Mouse (Mus musculus) left cerebral cortex, adult 8-10 months (tissue): ENCODE measurements around the gene AU022252. TPM values are rescaled to one million over a fixed set of nuclear protein-coding genes. Genes with fewer than 3 reads are reported as not detected.
A peak's percentile ranks its signal among the peaks of the same experiment; 100 is the strongest.
"Not testable (repeated sequence)": the region's sequence is repeated elsewhere in the genome, so short reads cannot be mapped to it uniquely, and the experiment has no call there.

Source experiments
- DNase-seq, 2 experiments: peaks; one replicate each; pipeline ENCODE4 v3.0.0; 2022; ENCODE audit warnings: low spot score in 2 of 2
- total RNA-seq, 4 experiments: library from RNA; stranded (reverse); gene quantifications; 2 replicates each; pipeline ENCODE4 v1.2.4; 2022

Gene AU022252
- 10 to 100 TPM; 21.6 to 30.7 (median 28.2) TPM for total RNA-seq

GRCm38 (mm10) chr4:119232410-119233255 lies at the start of gene AU022252, which contains the start of gene P3h1:
AU022252 (minus strand) TSS chr4:119232712.
P3h1 (plus strand) TSS chr4:119232915.
- peak; percentile 98 to 99 for DNase-seq

- not testable (repeated sequence) for DNase-seq
Observed at GRCm38 (mm10) chr4:119278784-119279183, 46.3 kb upstream of the AU022252 start.

- DNase-seq, result no peak
Observed at GRCm38 (mm10) chr4:119275726-119276125, 43.2 kb upstream of the AU022252 start.

GRCm38 (mm10) chr4:119275226-119275625 lies 42.7 kb upstream of the AU022252 start:
- no peak for DNase-seq

GRCm38 (mm10) chr4:119274627-119275026 lies 42.1 kb upstream of the AU022252 start:
- no peak for DNase-seq

- DNase-seq, result no peak
Observed at GRCm38 (mm10) chr4:119266606-119267005, 34.1 kb upstream of the AU022252 start.

- no peak for DNase-seq
Observed at GRCm38 (mm10) chr4:119263459-119263858, 30.9 kb upstream of the AU022252 start.

- no peak for DNase-seq
Observed at GRCm38 (mm10) chr4:119262483-119262882, 30.0 kb upstream of the AU022252 start.

- DNase-seq, result no peak
Observed at GRCm38 (mm10) chr4:119261087-119261713, 28.7 kb upstream of the AU022252 start.

- DNase-seq, result no peak
Observed at GRCm38 (mm10) chr4:119259344-119260254, 27.1 kb upstream of the AU022252 start.

- no peak for DNase-seq
Observed at GRCm38 (mm10) chr4:119257083-119257482, 24.6 kb upstream of the AU022252 start.

GRCm38 (mm10) chr4:119255351-119255750 lies 22.8 kb upstream of the AU022252 start, which contains the start of gene Cldn19:
Cldn19 (plus strand) TSS chr4:119255414.
- no peak for DNase-seq

- peak in 1 of 2 experiments; percentile 61 for DNase-seq
Observed at GRCm38 (mm10) chr4:119254012-119254618, 21.6 kb upstream of the AU022252 start.

- no peak for DNase-seq
Observed at GRCm38 (mm10) chr4:119252025-119252808, 19.7 kb upstream of the AU022252 start.

GRCm38 (mm10) chr4:119248407-119248965 lies 16.0 kb upstream of the AU022252 start:
- no peak for DNase-seq

- peak; percentile 43 to 65 for DNase-seq
Observed at GRCm38 (mm10) chr4:119247462-119248235, 15.1 kb upstream of the AU022252 start.

GRCm38 (mm10) chr4:119246688-119247225 lies 14.2 kb upstream of the AU022252 start:
- no peak for DNase-seq

- DNase-seq, result peak in 1 of 2 experiments; percentile 50
Observed at GRCm38 (mm10) chr4:119245961-119246360, 13.4 kb upstream of the AU022252 start.

- peak in 1 of 2 experiments; percentile 85 for DNase-seq
Observed at GRCm38 (mm10) chr4:119245556-119245955, 13.0 kb upstream of the AU022252 start.
